ENCODE assay signal across 21 mouse cellular contexts in genomic region chr12:8089423-8090278, GRCm38 (mm10).
DNase-seq lines count a peak whose midpoint lies in the region; ATAC-seq and TF ChIP-seq lines count a peak whose summit lies in the region.
"Had no signal": no experiment of that assay in that cellular context is flagged by ENCODE, and none has a peak within 500 bp of the region (broad histone marks: within the 10 kb centered on the region; RNA-seq: fewer than 3 reads in every experiment).

No protein-coding gene starts in this region.

- no peaks in the 10 kb centered on the region for H3K4me1 ChIP-seq in kidney, postnatal 0 days (replicated peaks; ENCODE audit: insufficient read depth, low read length)
- H3K4me1 ChIP-seq in MEL (ENCODE audit: control insufficient read depth in 1 of 2, insufficient read depth in 2 of 2, low read length in 2 of 2) = peaks cover 20 to 29% of the 10 kb centered on the region in 2 experiments
- no peaks in the 10 kb centered on the region; the same call in 1 of the 2 replicates for H3K4me1 ChIP-seq in intestine, embryonic 16.5 days (ENCODE audit: control insufficient read depth, insufficient read depth, low read length)
- H3K4me1 ChIP-seq: embryonic facial prominence, embryonic 10.5 days; lung, embryonic 15.5 days; megakaryocyte, embryonic 14.5 days had no signal

- no peak for TF ChIP-seq POLR2A in MEL (IDR thresholded peaks at IDR 0.05; ENCODE audit: control insufficient read depth in 1 of 2, insufficient read depth in 1 of 2, low read depth in 1 of 2, low read length in 2 of 2, poor library complexity in 1 of 2)

- no peak for TF ChIP-seq CTCF in kidney, postnatal 0 days (IDR thresholded peaks at IDR 0.05; ENCODE audit: low read depth)
- TF ChIP-seq CTCF in MEL (IDR thresholded peaks at IDR 0.05 in 2 of 3, conservative IDR thresholded peaks at IDR 0.05 in 1 of 3; ENCODE audit: control insufficient read depth in 1 of 3, insufficient read depth in 1 of 3, low read depth in 2 of 3, low read length in 3 of 3, poor library complexity in 1 of 3, severe bottlenecking in 1 of 3) = no peak

- H3K4me3 ChIP-seq in kidney, postnatal 0 days (replicated peaks; ENCODE audit: low read depth, low read length) = no peak overlapping the region
- H3K4me3 ChIP-seq in MEL (ENCODE audit: control insufficient read depth in 1 of 2, insufficient read depth in 1 of 2, low read depth in 2 of 2, low read length in 2 of 2) = peak overlapping the region; percentile 40 to 47
- H3K4me3 ChIP-seq in intestine, embryonic 16.5 days (ENCODE audit: low read length) = no peak overlapping the region
- H3K4me3 ChIP-seq: embryonic facial prominence, embryonic 10.5 days; erythroblast, embryonic 14.5 days; heart, embryonic 15.5 days; lung, embryonic 15.5 days; megakaryocyte, embryonic 14.5 days had no signal

- no peak for ATAC-seq in kidney, postnatal 0 days (replicated peaks; ENCODE audit: low FRiP score, low read depth)
- peak; percentile 63 for ATAC-seq in intestine, embryonic 16.5 days
- no peak for ATAC-seq in megakaryocyte progenitor cell, adult 5-6 weeks (replicated peaks; ENCODE audit: poor library complexity)

- no peaks in the 10 kb centered on the region for H3K9me3 ChIP-seq in kidney, postnatal 0 days (replicated peaks; ENCODE audit: low read length)
- no peaks in the 10 kb centered on the region for H3K9me3 ChIP-seq in MEL (replicated peaks; ENCODE audit: insufficient read depth, low read length)
- no peaks in the 10 kb centered on the region for H3K9me3 ChIP-seq in intestine, embryonic 16.5 days (ENCODE audit: control insufficient read depth, low read length)
- H3K9me3 ChIP-seq: embryonic facial prominence, embryonic 10.5 days; heart, embryonic 15.5 days; lung, embryonic 15.5 days had no signal

- WGBS in kidney, postnatal 0 days = 54% methylated on average over 8 of the region's 8 CpGs
- WGBS in intestine, embryonic 16.5 days = 60% methylated on average over 8 of the region's 8 CpGs

- TF ChIP-seq EP300 in MEL (IDR thresholded peaks at IDR 0.05; ENCODE audit: low read depth in 1 of 2, low read length in 2 of 2) = peak; percentile 69 to 78

- DNase-seq in kidney, postnatal 0 days (ENCODE audit: low spot score) = peak; percentile 27
- DNase-seq in kidney, adult 11 months = no peak
- DNase-seq in 3T3-L1 (ENCODE audit: low read depth, low spot score) (peak; percentile 72), MEL (ENCODE audit: low read depth, low spot score) (no peak)
- no peak for DNase-seq in gastrocnemius, adult 18-20 months (ENCODE audit: low spot score)
- no peak for DNase-seq in gastrocnemius, adult 8-10 months (ENCODE audit: low spot score in 2 of 2)
- DNase-seq: cerebellum, postnatal 25 days; heart, adult 18-20 months; kidney, adult 18-20 months; kidney, postnatal 4 days; right cerebral cortex, postnatal 4 days; thymus, postnatal 4 days had no signal

- TF ChIP-seq RAD21 in MEL (IDR thresholded peaks at IDR 0.05; ENCODE audit: low read depth, low read length) = no peak

- H3K9ac ChIP-seq in kidney, postnatal 0 days (ENCODE audit: low read depth, low read length) = no peak overlapping the region
- H3K9ac ChIP-seq in MEL (ENCODE audit: control insufficient read depth, low read depth, low read length, poor library complexity, severe bottlenecking) = peak overlapping the region; percentile 68
- no peak overlapping the region for H3K9ac ChIP-seq in intestine, embryonic 16.5 days (ENCODE audit: low read depth, low read length)
- H3K9ac ChIP-seq: heart, embryonic 15.5 days; lung, embryonic 15.5 days had no signal

- no peaks in the 10 kb centered on the region for H3K79me2 ChIP-seq in MEL (ENCODE audit: control insufficient read depth, insufficient read depth, low read length, poor library complexity)

- H3K27ac ChIP-seq in kidney, postnatal 0 days = no peak overlapping the region
- H3K27ac ChIP-seq in MEL (ENCODE audit: control insufficient read depth, low read depth, low read length) = peak overlapping the region; percentile 98
- no peak overlapping the region for H3K27ac ChIP-seq in intestine, embryonic 16.5 days (ENCODE audit: low read length)
- H3K27ac ChIP-seq: embryonic facial prominence, embryonic 10.5 days; heart, embryonic 15.5 days; lung, embryonic 15.5 days had no signal

- no peaks in the 10 kb centered on the region for H3K27me3 ChIP-seq in kidney, postnatal 0 days (ENCODE audit: insufficient read depth, low read length)
- no peaks in the 10 kb centered on the region for H3K27me3 ChIP-seq in MEL (ENCODE audit: control insufficient read depth in 1 of 2, insufficient read depth in 2 of 2, low read length in 2 of 2)
- no peaks in the 10 kb centered on the region for H3K27me3 ChIP-seq in intestine, embryonic 16.5 days (replicated peaks; ENCODE audit: control insufficient read depth, insufficient read depth, low read length)
- H3K27me3 ChIP-seq: CH12.LX; heart, embryonic 15.5 days; lung, embryonic 15.5 days; megakaryocyte, embryonic 14.5 days had no signal

- no peak overlapping the region for H3K4me2 ChIP-seq in kidney, postnatal 0 days (ENCODE audit: low read length)
- no peak overlapping the region for H3K4me2 ChIP-seq in intestine, embryonic 16.5 days (ENCODE audit: low read depth, low read length)
- H3K4me2 ChIP-seq: heart, embryonic 15.5 days; liver, embryonic 11.5 days; lung, embryonic 15.5 days had no signal

- no peaks in the 10 kb centered on the region for H3K36me3 ChIP-seq in kidney, postnatal 0 days (ENCODE audit: insufficient read depth, low read length)
- H3K36me3 ChIP-seq in MEL (ENCODE audit: control insufficient read depth in 1 of 2, insufficient read depth in 2 of 2, low read length in 2 of 2) = peaks cover 0 to 28% of the 10 kb centered on the region in 2 experiments; a peak in 2 of 4 replicates
- H3K36me3 ChIP-seq in intestine, embryonic 16.5 days (ENCODE audit: control insufficient read depth, insufficient read depth, low read length) = no peaks in the 10 kb centered on the region
- H3K36me3 ChIP-seq: embryonic facial prominence, embryonic 10.5 days; heart, embryonic 15.5 days; lung, embryonic 15.5 days had no signal

TF ChIP-seq in MEL, 35 proteins besides CTCF, POLR2A, EP300 and RAD21:
- 0 out of 2 replicates have a peak, but pooled peaks have one; percentile 2 for TF ChIP-seq MAX (IDR thresholded peaks at IDR 0.05; ENCODE audit: low read length)
- TF ChIP-seq RCOR1 (IDR thresholded peaks at IDR 0.05; ENCODE audit: low read depth, low read length) = no peak
- peak; percentile 43; the same call in 1 of the 2 replicates for TF ChIP-seq SIN3A (IDR thresholded peaks at IDR 0.05; ENCODE audit: low read length)
- TF ChIP-seq JUND (IDR thresholded peaks at IDR 0.05; ENCODE audit: low read depth, low read length) = no peak
- TF ChIP-seq ZKSCAN1 (IDR thresholded peaks at IDR 0.05; ENCODE audit: low read depth, low read length) = no peak
- TF ChIP-seq TBP (IDR thresholded peaks at IDR 0.05; ENCODE audit: low read depth, low read length) = no peak
- no peak for TF ChIP-seq NELFE (IDR thresholded peaks at IDR 0.05; ENCODE audit: low read depth, low read length)
- TF ChIP-seq UBTF (IDR thresholded peaks at IDR 0.05; ENCODE audit: borderline replicate concordance, insufficient read depth, low read depth, low read length) = no peak
- no peak for TF ChIP-seq POLR2AphosphoS2 (IDR thresholded peaks at IDR 0.05; ENCODE audit: low read length)
- TF ChIP-seq MXI1 (IDR thresholded peaks at IDR 0.05; ENCODE audit: low read depth, low read length) = no peak
- no peak for TF ChIP-seq CHD2 (IDR thresholded peaks at IDR 0.05; ENCODE audit: low read length)
- no peak for TF ChIP-seq ELF1 (IDR thresholded peaks at IDR 0.05; ENCODE audit: low read depth, low read length)
- TF ChIP-seq BHLHE40 (IDR thresholded peaks at IDR 0.05; ENCODE audit: borderline replicate concordance, low read depth, low read length) = peak; percentile 21; the same call in 1 of the 2 replicates
- TF ChIP-seq GATA1 (IDR thresholded peaks at IDR 0.05; ENCODE audit: low read depth, low read length) = no peak; the same call in 1 of the 2 replicates
- TF ChIP-seq ZC3H11A (IDR thresholded peaks at IDR 0.05; ENCODE audit: low read depth, low read length) = no peak
- TF ChIP-seq MAZ (IDR thresholded peaks at IDR 0.05; ENCODE audit: low read depth, low read length) = no peak
- no peak for TF ChIP-seq MYC (IDR thresholded peaks at IDR 0.05; ENCODE audit: low read depth, low read length)
- peak; percentile 60; the same call in 1 of the 2 replicates for TF ChIP-seq TCF12 (IDR thresholded peaks at IDR 0.05; ENCODE audit: low read depth, low read length)
- no peak for TF ChIP-seq USF1 (IDR thresholded peaks at IDR 0.05; ENCODE audit: low read depth, low read length)
- no peak for TF ChIP-seq MEF2A (IDR thresholded peaks at IDR 0.05; ENCODE audit: extremely low read depth, insufficient replicate concordance, low read depth, low read length, poor library complexity, severe bottlenecking)
- no peak for TF ChIP-seq CHD1 (IDR thresholded peaks at IDR 0.05; ENCODE audit: low read depth, low read length)
- no peak for TF ChIP-seq ZMIZ1 (IDR thresholded peaks at IDR 0.05; ENCODE audit: low read depth, low read length)
- TF ChIP-seq KAT2A (conservative IDR thresholded peaks at IDR 0.05; ENCODE audit: low read depth, low read length) = no peak
- TF ChIP-seq NRF1 (IDR thresholded peaks at IDR 0.05; ENCODE audit: insufficient read depth, low read depth, low read length, poor library complexity, severe bottlenecking) = no peak
- TF ChIP-seq HCFC1 (IDR thresholded peaks at IDR 0.05; ENCODE audit: low read depth, low read length) = no peak
- no peak for TF ChIP-seq MYB (IDR thresholded peaks at IDR 0.05; ENCODE audit: low read depth, low read length)
- peak; percentile 91 for TF ChIP-seq ZNF384 (IDR thresholded peaks at IDR 0.05; ENCODE audit: low read depth, low read length)
- TF ChIP-seq E2F4 (IDR thresholded peaks at IDR 0.05; ENCODE audit: borderline replicate concordance, low read depth, low read length) = no peak
- TF ChIP-seq TAL1 (IDR thresholded peaks at IDR 0.05; ENCODE audit: low read length) = no peak
- peak; percentile 60 for TF ChIP-seq ETS1 (IDR thresholded peaks at IDR 0.05; ENCODE audit: low read depth, low read length)
- TF ChIP-seq SMC3 (IDR thresholded peaks at IDR 0.05; ENCODE audit: low read depth, low read length) = no peak
- no peak for TF ChIP-seq GABPA (IDR thresholded peaks at IDR 0.05; ENCODE audit: low read depth, low read length)
- TF ChIP-seq USF2 (IDR thresholded peaks at IDR 0.05; ENCODE audit: borderline replicate concordance in 1 of 2, insufficient read depth in 1 of 2, low read depth in 1 of 2, low read length in 2 of 2) = no peak
- no peak for TF ChIP-seq POLR2AphosphoS5 (IDR thresholded peaks at IDR 0.05; ENCODE audit: borderline replicate concordance, low read depth, low read length)
- TF ChIP-seq MAFK (IDR thresholded peaks at IDR 0.05; ENCODE audit: borderline replicate concordance, low read depth, low read length) = no peak
TF ChIP-seq in MEL: peak in this region for 6.

Comparison
In these comparisons a context has a peak if more than half of its experiments do, and no peak if none do; other contexts are left out.
1. DNase-seq: peak in kidney, postnatal 0 days (single experiment) and 3T3-L1 (single experiment); none in kidney, adult 11 months (single experiment), MEL (single experiment), gastrocnemius, adult 18-20 months (single experiment) and gastrocnemius, adult 8-10 months (0 of 2).
2. H3K4me3 ChIP-seq: peak in MEL (2 of 2); none in kidney, postnatal 0 days (single experiment) and intestine, embryonic 16.5 days (single experiment).